Mouse (Mus musculus): ENCODE measurements around the gene Nfia.

- TF ChIP-seq POLR2A (IDR thresholded peaks at IDR 0.05; ENCODE audit: control insufficient read depth, low read depth, low read length) (no peak), CTCF (IDR thresholded peaks at IDR 0.05; ENCODE audit: control insufficient read depth, insufficient read depth, insufficient replicate concordance, low read depth, low read length) (no peak)
Measured at GRCm38 (mm10) chr4:97794865-97795264, 22.3 kb downstream of the Nfia start.
